8 mouse cellular contexts compared by ENCODE assay signal in genomic region chr5:117120489-117121466, GRCm38 (mm10). TPM values are rescaled to one million over a fixed set of nuclear protein-coding genes. Genes with fewer than 3 reads are reported as not detected.
DNase-seq lines count a peak whose midpoint lies in the region; ATAC-seq and TF ChIP-seq lines count a peak whose summit lies in the region.

No protein-coding gene starts in this region.

- ATAC-seq in frontal cortex, adult (ENCODE audit: low TSS enrichment) = peak; percentile 5; the same call in 1 of the 2 replicates
- 0 out of 2 replicates have a peak, but pooled peaks have one; percentile 26 for ATAC-seq in erythroid progenitor cell, adult 5-6 weeks (replicated peaks; ENCODE audit: low FRiP score, poor library complexity, severe bottlenecking)
- ATAC-seq in kidney, embryonic 14.5 days (ENCODE audit: low FRiP score, low TSS enrichment) = peak; percentile 41
- no peak for ATAC-seq in midbrain, embryonic 14.5 days (ENCODE audit: low FRiP score, low TSS enrichment)
- ATAC-seq in megakaryocyte-erythroid progenitor cell, adult 5-6 weeks (replicated peaks; ENCODE audit: low FRiP score, low TSS enrichment, poor library complexity, severe bottlenecking) = no peak; the same call in 1 of the 2 replicates

- no peak for DNase-seq in frontal cortex, postnatal 14 days (ENCODE audit: low spot score in 2 of 2)
- no peak for DNase-seq in ES-E14 (ENCODE audit: low read depth, low spot score)
- DNase-seq in midbrain, embryonic 14.5 days = peak; percentile 33
- no peak for DNase-seq in natural killer cell, adult 2 months (ENCODE audit: low spot score in 2 of 2)

- peak overlapping the region; percentile 1; the same call in 1 of the 2 replicates for H3K27ac ChIP-seq in ES-E14 (ENCODE audit: insufficient read depth, low read depth, low read length, poor library complexity, severe bottlenecking)
- no peak overlapping the region for H3K27ac ChIP-seq in kidney, embryonic 14.5 days (ENCODE audit: low read depth, low read length)
- no peak overlapping the region for H3K27ac ChIP-seq in midbrain, embryonic 14.5 days (replicated peaks; ENCODE audit: low read depth, low read length)

- WGBS in kidney, embryonic 14.5 days = under 1% methylated on average over 40 of the region's 40 CpGs
- WGBS in midbrain, embryonic 14.5 days = 1% methylated on average over 40 of the region's 40 CpGs

- in situ Hi-C loops in ES-E14 (cut with MboI; ENCODE audit: low sequenced_read_pairs in 2 of 2, unreplicated experiment in 2 of 2) = no loop called here

- H3K4me3 ChIP-seq in ES-E14 (ENCODE audit: insufficient read depth in 1 of 2, low read depth in 1 of 2, low read length in 2 of 2, poor library complexity in 1 of 2, severe bottlenecking in 1 of 2) = peak overlapping the region; percentile 87 to 93
- peak overlapping the region; percentile 59 for H3K4me3 ChIP-seq in kidney, embryonic 14.5 days (ENCODE audit: low read length)
- H3K4me3 ChIP-seq in midbrain, embryonic 14.5 days (replicated peaks; ENCODE audit: low read depth, low read length) = peak overlapping the region; percentile 68

- H3K4me1 ChIP-seq in ES-E14 (ENCODE audit: control insufficient read depth in 2 of 2, insufficient read depth in 2 of 2, low read length in 2 of 2, poor library complexity in 1 of 2) = peaks cover 0 to 21% of the 10 kb centered on the region in 2 experiments; a peak in 3 of 4 replicates
- peaks cover 17% of the 10 kb centered on the region for H3K4me1 ChIP-seq in kidney, embryonic 14.5 days (ENCODE audit: control insufficient read depth, insufficient read depth, low read length)
- H3K4me1 ChIP-seq in midbrain, embryonic 14.5 days (ENCODE audit: control insufficient read depth, insufficient read depth, low read length) = peaks cover 11% of the 10 kb centered on the region

- H3K4me2 ChIP-seq in kidney, embryonic 14.5 days (replicated peaks; ENCODE audit: low read depth, low read length) = peak overlapping the region; percentile 94
- H3K4me2 ChIP-seq in midbrain, embryonic 14.5 days (ENCODE audit: low read length) = peak overlapping the region; percentile 96

- H3K9ac ChIP-seq in ES-E14 (ENCODE audit: insufficient read depth, low read depth, low read length, poor library complexity, severe bottlenecking) = peak overlapping the region; percentile 63
- peak overlapping the region; percentile 59 for H3K9ac ChIP-seq in kidney, embryonic 14.5 days (ENCODE audit: low read depth, low read length)
- H3K9ac ChIP-seq in midbrain, embryonic 14.5 days (replicated peaks; ENCODE audit: low read length) = peak overlapping the region; percentile 61

- no peaks in the 10 kb centered on the region for H3K27me3 ChIP-seq in kidney, embryonic 14.5 days (ENCODE audit: control insufficient read depth, insufficient read depth, low read length)
- peaks cover 9% of the 10 kb centered on the region; the same call in 1 of the 2 replicates for H3K27me3 ChIP-seq in midbrain, embryonic 14.5 days (ENCODE audit: control insufficient read depth, insufficient read depth, low read length)

- H3K36me3 ChIP-seq in ES-E14 (ENCODE audit: control insufficient read depth, insufficient read depth, low read length, poor library complexity, severe bottlenecking) = no peaks in the 10 kb centered on the region
- no peaks in the 10 kb centered on the region for H3K36me3 ChIP-seq in kidney, embryonic 14.5 days (ENCODE audit: control insufficient read depth, insufficient read depth, low read length)
- no peaks in the 10 kb centered on the region for H3K36me3 ChIP-seq in midbrain, embryonic 14.5 days (ENCODE audit: control insufficient read depth, insufficient read depth, low read length)

- no peaks in the 10 kb centered on the region for H3K9me3 ChIP-seq in ES-E14 (ENCODE audit: control insufficient read depth, insufficient read depth, low read depth, low read length)
- H3K9me3 ChIP-seq in kidney, embryonic 14.5 days (ENCODE audit: control insufficient read depth, low read length) = no peaks in the 10 kb centered on the region
- no peaks in the 10 kb centered on the region for H3K9me3 ChIP-seq in midbrain, embryonic 14.5 days (ENCODE audit: control insufficient read depth, low read length)

TF ChIP-seq in ES-E14, 5 proteins besides CTCF, POLR2A, EP300 and RAD21:
- no peak for TF ChIP-seq ZC3H11A (IDR thresholded peaks at IDR 0.05; ENCODE audit: borderline replicate concordance, low read depth, low read length)
- TF ChIP-seq ZNF384 (IDR thresholded peaks at IDR 0.05; ENCODE audit: low read depth, low read length) = no peak
- TF ChIP-seq MAFK (IDR thresholded peaks at IDR 0.05; ENCODE audit: insufficient read depth, low read depth, low read length) = no peak
- TF ChIP-seq HCFC1 (IDR thresholded peaks at IDR 0.05; ENCODE audit: borderline replicate concordance, insufficient read depth, low read length) = no peak
- TF ChIP-seq CHD2 (IDR thresholded peaks at IDR 0.05; ENCODE audit: low read depth, low read length) = no peak

RNA-seq across cellular contexts. Expression of gene Taok3, which starts 0.8 kb away (rescaled TPM):
- 6.9 and 10.0 TPM in 2 replicates for total RNA-seq in ES-E14 (2012; rRNA removed)
- total RNA-seq in erythroid progenitor cell, adult 5-6 weeks (2015; ENCODE audit: low replicate concordance) = 53.7 and 55.1 TPM in 2 replicates
- total RNA-seq in erythroid progenitor cell, adult 5-6 weeks (2017; ENCODE audit: low replicate concordance) = 48.5 and 60.2 TPM in 2 replicates
- 11.7 and 16.3 TPM in 2 replicates for polyA plus RNA-seq in kidney, embryonic 14.5 days (2014; fragmentation: Nextera tagmentation; extraction: Ambion mirVana)
- polyA plus RNA-seq in midbrain, embryonic 14.5 days (2014; fragmentation: Nextera tagmentation; extraction: Ambion mirVana) = 50.3 and 52.6 TPM in 2 replicates
- 92.8 and 105 TPM in 2 replicates for total RNA-seq in megakaryocyte-erythroid progenitor cell, adult 5-6 weeks (2014; fragmentation: Nextera tagmentation)
- 79.4 and 88.0 TPM in 2 replicates for total RNA-seq in megakaryocyte-erythroid progenitor cell, adult 5-6 weeks (2017)

RNA-seq across cellular contexts. Expression of gene Suds3, which starts 4.9 kb away (rescaled TPM):
- 58.7 and 61.6 TPM in 2 replicates for total RNA-seq in ES-E14 (2012; rRNA removed)
- 23.5 and 31.7 TPM in 2 replicates for total RNA-seq in erythroid progenitor cell, adult 5-6 weeks (2015; ENCODE audit: low replicate concordance)
- 62.6 and 70.5 TPM in 2 replicates for total RNA-seq in erythroid progenitor cell, adult 5-6 weeks (2017; ENCODE audit: low replicate concordance)
- polyA plus RNA-seq in kidney, embryonic 14.5 days (2014; fragmentation: Nextera tagmentation; extraction: Ambion mirVana) = 49.2 and 70.7 TPM in 2 replicates
- polyA plus RNA-seq in midbrain, embryonic 14.5 days (2014; fragmentation: Nextera tagmentation; extraction: Ambion mirVana) = 52.9 and 83.1 TPM in 2 replicates
- total RNA-seq in megakaryocyte-erythroid progenitor cell, adult 5-6 weeks (2014; fragmentation: Nextera tagmentation) = 47.7 and 59.1 TPM in 2 replicates
- 106 and 110 TPM in 2 replicates for total RNA-seq in megakaryocyte-erythroid progenitor cell, adult 5-6 weeks (2017)

Comparison
In these comparisons a context has a peak if more than half of its experiments do, and no peak if none do; other contexts are left out.
1. ATAC-seq: peak in frontal cortex, adult (single experiment), erythroid progenitor cell, adult 5-6 weeks (single experiment) and kidney, embryonic 14.5 days (single experiment); none in midbrain, embryonic 14.5 days (single experiment) and megakaryocyte-erythroid progenitor cell, adult 5-6 weeks (single experiment).
2. Peak in every context shown above with its lines, with median percentiles within 50 percentile points of each other: H3K4me3 ChIP-seq and H3K9ac ChIP-seq.